Mouse (Mus musculus): ENCODE measurements around the gene Syndig1l.

DNA sequence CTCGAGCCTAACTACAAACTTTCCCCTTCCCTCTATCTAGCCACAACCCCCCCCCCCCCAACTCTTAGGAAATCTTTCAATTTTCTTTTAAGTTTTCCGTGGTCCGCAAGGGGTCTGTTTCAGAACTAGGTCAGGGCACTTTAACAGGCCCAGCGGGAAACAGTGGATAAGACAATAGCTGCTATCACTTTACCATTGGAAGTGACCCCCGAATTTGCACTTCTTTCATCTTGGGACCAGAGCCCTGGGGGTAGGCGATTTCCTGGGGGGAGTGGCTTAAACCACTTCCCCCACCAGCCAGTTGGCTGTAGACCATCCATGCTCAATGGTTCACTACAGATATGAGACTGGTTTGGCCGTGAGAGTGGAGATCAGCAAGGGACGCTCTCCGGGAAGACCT, 58.0 kb downstream of the Syndig1l start, which contains the start of gene Vrtn:
- TF ChIP-seq POLR2A (IDR thresholded peaks at IDR 0.05; ENCODE audit: borderline replicate concordance, control insufficient read depth, low read depth, low read length) (no peak), CTCF (IDR thresholded peaks at IDR 0.05; ENCODE audit: control insufficient read depth, insufficient read depth, low read length) (no peak)
